Mouse (Mus musculus): ENCODE measurements around the gene Sema3d.

The Sema3d gene

GRCm38 (mm10) chr5:12498227-12498928, 115.2 kb downstream of the Sema3d start:
- no peak for DNase-seq (ENCODE audit: extremely low spot score, low spot score)

DNA sequence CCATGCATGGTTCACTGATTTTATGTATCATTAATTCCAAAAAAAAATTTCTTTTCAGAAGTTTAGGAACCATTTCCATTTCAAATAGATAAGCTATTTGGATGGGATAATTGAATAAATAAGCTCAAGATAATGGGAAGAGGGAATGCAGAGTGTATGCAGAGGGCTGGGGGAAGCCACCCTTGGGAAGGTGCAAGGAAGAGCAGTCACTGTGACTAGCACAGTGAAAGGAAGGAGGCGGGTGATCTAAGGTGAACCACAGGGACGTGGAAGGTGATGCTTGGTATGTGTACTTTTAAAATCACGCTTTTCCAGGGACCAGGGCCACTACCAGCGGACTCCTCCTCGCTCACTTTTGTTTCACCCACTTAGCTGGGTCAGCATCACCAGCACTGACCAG, 115.9 kb downstream of the Sema3d start:
- DNase-seq (ENCODE audit: extremely low spot score, low spot score): no peak

GRCm38 (mm10) chr5:12499791-12500504, 116.8 kb downstream of the Sema3d start:
- DNase-seq (ENCODE audit: extremely low spot score, low spot score): no peak

- no peak for DNase-seq (ENCODE audit: extremely low spot score, low spot score)
Measured at GRCm38 (mm10) chr5:12512471-12512870, 129.3 kb downstream of the Sema3d start.

GRCm38 (mm10) chr5:12515283-12515682, 132.1 kb downstream of the Sema3d start:
- no peak for DNase-seq (ENCODE audit: extremely low spot score, low spot score)

GRCm38 (mm10) chr5:12525235-12525767, 142.1 kb downstream of the Sema3d start:
- DNase-seq (ENCODE audit: extremely low spot score, low spot score): no peak

DNA sequence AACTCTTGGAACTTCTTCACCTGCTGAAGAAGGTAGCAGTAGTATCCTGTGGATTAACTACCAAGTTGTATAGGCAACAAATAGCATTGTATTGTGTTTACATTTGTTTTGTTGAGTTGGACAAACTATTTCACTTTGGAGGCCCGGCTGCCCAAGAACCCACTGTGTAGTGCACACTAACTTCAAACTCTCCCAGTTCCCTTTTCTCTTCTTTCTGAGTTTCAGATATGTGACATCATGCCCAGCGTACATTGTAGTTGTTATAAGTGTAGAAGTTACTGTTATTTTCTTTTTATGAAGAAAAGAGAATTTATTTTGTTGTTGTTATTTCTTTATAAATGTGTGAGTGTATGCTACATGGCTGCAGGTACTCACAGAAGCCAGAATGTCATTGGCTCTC, 145.4 kb downstream of the Sema3d start:
- DNase-seq (ENCODE audit: extremely low spot score, low spot score): no peak

DNA sequence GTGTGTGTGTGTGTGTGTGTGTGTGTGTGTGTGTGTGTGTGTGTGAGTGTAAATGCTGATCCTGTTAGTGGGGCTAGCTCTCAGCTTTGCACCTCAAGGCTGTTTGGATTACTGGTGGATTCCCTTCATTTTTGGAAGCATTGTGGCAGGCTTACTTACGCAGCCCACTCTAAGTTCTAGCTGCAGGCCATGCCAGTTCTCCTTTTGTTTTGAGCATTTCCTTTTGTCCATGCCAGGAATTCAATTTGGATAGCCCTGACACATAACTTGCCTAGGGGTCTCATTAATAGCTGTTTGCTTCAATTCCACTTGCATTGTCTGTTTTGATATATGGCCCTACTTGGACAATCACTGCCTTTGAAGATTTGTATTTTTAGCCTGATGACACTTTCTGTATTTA, 146.6 kb downstream of the Sema3d start:
- no peak for DNase-seq (ENCODE audit: extremely low spot score, low spot score)

DNA sequence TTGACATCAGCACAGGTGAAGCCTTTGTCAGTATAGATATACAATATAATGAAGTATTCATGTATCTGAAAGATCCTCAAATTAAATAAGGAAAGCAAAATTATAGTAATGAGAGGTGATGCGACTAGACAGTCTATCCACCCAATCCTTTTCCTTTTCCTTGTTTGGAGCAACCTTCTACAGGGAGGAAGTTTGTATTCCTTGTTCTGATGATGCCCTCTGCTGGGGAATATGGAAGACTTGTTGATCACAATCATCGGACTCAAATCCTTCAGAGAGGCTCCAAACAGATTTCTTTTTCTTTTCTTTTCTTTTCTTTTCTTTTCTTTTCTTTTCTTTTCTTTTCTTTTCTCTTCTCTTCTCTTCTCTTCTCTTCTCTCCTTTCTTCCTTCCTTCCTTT, 158.1 kb downstream of the Sema3d start:
- DNase-seq (ENCODE audit: extremely low spot score, low spot score): no peak

GRCm38 (mm10) chr5:12549046-12549669, 166.0 kb downstream of the Sema3d start:
- DNase-seq (ENCODE audit: extremely low spot score, low spot score): no peak

- DNase-seq (ENCODE audit: extremely low spot score, low spot score): no peak
Measured at GRCm38 (mm10) chr5:12555401-12555800, 172.2 kb downstream of the Sema3d start.

DNA sequence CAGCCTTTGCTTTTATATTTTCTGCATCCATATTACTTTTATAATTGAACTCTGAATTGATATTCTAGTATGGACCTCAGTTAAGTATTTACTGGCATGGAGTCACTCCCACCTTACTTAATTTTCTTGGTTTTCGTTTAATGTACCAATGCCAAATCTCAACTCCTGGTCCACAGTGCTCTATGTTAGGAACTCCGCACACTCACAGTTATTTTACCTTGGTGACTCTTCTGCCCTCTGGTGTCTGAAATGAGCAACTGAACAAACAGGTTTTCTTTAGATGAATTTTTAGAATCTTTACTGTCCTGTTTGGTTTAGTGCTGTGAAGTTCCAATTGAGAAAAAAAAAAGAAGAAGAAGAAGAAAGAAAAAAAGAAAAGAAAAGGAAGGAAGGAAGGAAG, 174.7 kb downstream of the Sema3d start:
- DNase-seq (ENCODE audit: extremely low spot score, low spot score): no peak

DNA sequence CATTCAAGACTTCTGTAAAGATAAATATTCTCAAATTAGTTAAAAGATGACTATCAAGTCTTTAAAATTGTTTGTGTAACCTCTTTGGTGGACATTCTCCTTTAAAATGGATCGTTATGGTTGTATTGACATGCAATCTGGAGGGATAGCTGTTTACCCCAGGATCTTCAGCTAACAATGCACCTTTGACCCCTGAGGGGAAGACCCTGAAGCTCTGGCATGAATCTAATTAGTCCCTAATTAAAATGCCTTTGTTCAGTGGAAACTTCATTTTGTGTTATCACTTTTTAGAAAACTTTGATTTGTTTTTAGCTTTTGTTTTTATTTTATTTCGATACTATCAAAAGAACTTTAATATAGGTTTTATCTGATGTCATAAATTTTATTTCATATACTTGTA, 178.6 kb downstream of the Sema3d start:
- DNase-seq (ENCODE audit: extremely low spot score, low spot score): no peak

- DNase-seq (ENCODE audit: extremely low spot score, low spot score): peak; percentile 49
Measured at GRCm38 (mm10) chr5:12562204-12562603, 179.0 kb downstream of the Sema3d start.

DNA sequence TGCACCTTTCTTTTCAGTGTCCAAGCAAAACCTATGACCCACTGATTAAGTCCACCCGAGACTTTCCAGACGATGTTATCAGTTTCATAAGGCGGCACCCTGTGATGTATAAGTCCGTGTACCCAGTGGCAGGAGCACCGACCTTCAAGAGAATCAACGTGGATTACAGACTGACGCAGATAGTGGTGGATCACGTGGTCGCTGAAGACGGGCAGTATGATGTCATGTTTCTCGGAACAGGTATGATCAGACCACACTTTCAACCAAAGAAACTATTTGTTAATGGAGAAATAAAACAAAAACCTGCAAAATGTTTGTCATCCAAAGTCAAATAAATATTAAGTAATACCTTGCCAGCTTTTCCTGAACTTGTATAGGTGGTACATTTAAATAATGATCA, 179.9 kb downstream of the Sema3d start:
- no peak for DNase-seq (ENCODE audit: extremely low spot score, low spot score)

DNA sequence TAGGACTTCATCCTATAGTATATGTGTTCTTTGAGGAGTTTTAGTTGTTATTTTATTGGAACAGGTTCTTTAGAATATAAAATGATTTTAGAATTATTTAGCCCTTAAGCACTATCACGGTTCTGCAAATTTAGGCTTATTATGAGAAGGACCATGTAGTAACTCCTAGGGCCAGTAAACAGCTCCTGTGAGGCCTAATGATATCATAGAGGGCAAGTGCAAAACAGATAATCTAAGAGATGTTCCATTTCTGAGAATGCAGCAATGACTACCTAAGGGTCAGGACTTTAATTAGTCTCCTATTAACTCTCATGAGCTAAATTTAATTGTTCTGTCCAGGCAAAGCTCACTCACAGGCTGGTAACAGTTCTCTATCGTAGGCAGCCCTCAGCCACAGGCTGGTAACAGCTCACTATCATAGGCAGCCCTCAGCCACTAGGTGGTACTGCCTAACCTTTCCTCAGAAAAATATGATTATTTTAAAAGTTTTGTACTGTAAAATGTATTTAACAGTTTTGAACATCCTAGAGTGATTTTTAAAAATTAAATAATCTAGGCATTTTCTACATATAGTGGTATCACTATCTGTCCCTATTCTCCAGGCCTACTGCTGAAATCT, 181.5 kb downstream of the Sema3d start:
- no peak for DNase-seq (ENCODE audit: extremely low spot score, low spot score)

- no peak for DNase-seq (ENCODE audit: extremely low spot score, low spot score)
Measured at GRCm38 (mm10) chr5:12566568-12566967, 183.4 kb downstream of the Sema3d start.

GRCm38 (mm10) chr5:12574551-12574950, 191.4 kb downstream of the Sema3d start:
- no peak for DNase-seq (ENCODE audit: extremely low spot score, low spot score)

DNA sequence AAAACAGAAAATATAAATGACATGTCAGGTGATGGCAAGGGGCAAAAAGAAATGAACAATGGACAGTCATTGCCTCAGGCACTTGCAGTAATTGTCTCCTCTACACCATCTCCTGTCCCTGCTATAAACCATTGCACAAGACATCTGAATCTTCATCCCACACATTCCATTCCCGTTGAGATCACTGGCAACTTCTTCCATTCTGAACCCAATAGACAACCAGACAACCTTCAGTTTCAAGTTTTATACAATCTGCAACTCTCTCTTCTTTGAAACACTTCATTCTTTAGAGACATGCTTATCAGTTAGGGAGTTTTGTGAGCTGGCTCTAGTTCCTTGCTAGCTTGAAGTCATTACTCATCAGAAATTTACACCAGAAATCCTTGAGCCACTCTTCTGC, 192.1 kb downstream of the Sema3d start:
- DNase-seq (ENCODE audit: extremely low spot score, low spot score): no peak

DNA sequence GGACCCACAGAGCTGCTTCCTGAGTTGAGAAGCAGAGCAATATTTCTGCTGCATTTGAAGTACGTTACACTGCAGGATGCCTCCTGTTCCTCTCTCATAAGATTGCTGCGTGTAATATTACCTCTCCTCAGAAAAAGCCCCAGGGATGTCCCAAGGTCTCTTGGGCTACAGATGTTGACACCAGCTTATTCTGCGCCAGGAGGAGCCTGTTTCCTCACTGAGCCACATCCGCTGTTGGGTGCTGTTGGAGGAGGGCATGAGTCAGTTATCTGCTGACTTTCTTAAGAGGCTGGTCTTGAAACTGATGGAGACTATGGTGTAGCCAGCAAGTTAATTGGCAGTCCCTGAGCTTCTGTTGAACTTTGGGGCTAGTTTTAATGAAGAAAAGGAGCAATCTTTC, 196.6 kb downstream of the Sema3d start:
- no peak for DNase-seq (ENCODE audit: extremely low spot score, low spot score)

DNA sequence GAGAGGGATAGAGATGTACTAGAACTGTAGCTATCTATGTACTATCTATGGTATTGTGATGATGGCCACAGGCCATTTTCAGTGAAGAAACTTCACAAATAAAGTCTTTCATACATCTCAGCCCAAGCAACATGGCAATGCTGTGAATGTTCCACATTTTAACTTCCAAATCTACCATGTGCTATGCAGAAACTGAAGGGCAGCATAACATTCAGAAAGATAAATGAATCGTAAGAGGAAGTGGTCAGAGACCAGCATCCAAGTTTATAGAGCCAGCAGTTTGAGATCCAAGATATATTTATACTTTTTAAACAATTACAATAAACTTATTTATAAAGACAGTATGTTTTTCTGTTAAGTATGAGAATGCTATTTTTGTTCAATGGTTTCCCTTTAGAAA, 199.4 kb downstream of the Sema3d start:
- no peak for DNase-seq (ENCODE audit: extremely low spot score, low spot score)

DNA sequence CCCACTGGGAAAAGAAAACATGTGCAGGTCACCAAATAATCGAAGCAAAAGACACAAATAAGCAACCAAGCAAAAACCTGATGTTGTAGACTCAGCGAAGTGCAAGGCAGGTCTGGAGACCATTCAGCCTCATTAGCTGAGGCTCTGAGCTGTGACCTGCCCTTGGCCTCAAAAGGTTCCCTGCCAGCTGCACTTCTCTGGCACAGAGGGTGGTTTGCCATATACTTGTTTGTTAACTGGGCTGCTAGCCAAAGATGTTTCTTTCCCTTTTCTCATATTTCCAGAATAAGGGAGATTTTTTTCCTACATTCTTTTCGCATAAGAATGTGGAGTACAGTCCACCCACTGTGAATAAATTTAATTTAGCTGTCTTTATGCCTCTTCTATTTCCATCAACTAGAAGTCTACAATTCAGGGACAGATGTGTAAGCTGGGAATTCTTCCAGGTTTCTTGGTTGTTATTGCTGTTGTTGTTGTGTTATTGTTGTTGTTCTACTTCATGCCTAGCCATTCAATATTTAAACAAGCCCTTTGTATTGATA, 200.2 kb downstream of the Sema3d start:
- no peak for DNase-seq (ENCODE audit: extremely low spot score, low spot score)
